Mouse (Mus musculus) CH12.LX (cell line): ENCODE results near the gene Arhgap31. TPM values are rescaled to one million over a fixed set of nuclear protein-coding genes. Genes with fewer than 3 reads are reported as not detected.

Experiments used
- DNase-seq: peaks from one replicate; pipeline ENCODE4 v3.0.0-alpha.2; 2013; ENCODE audit errors: extremely low read depth
- H3K27ac ChIP-seq: 2 replicates; pipeline ENCODE4 v1.5.1; 2012; ENCODE audit warnings: low read depth, mild to moderate bottlenecking, control low read depth, moderate library complexity; ENCODE audit not compliant: insufficient read depth
- H3K27me3 ChIP-seq: replicated peaks from 2 replicates; pipeline ENCODE3; 2012; ENCODE audit warnings: inconsistent platforms
- H3K36me3 ChIP-seq, 2 experiments: replicated peaks in 1 of 2; 2 replicates each; pipeline versions ENCODE3 to v1.6.1; 2012; ENCODE audit warnings: inconsistent platforms in 1 of 2, low read length in 1 of 2, mild to moderate bottlenecking in 1 of 2, mixed read lengths in 1 of 2, moderate library complexity in 1 of 2; ENCODE audit not compliant: control insufficient read depth in 1 of 2, insufficient read depth in 1 of 2
- H3K4me1 ChIP-seq, 2 experiments: 2 replicates each; pipeline ENCODE4 v1.6.1; 2012; ENCODE audit warnings: inconsistent platforms in 1 of 2, moderate library complexity in 1 of 2; ENCODE audit not compliant: insufficient read depth in 2 of 2, control insufficient read depth in 1 of 2
- H3K4me2 ChIP-seq: 2 replicates; pipeline ENCODE4 v1.6.1; 2012; ENCODE audit warnings: low read depth, mild to moderate bottlenecking, control low read depth; ENCODE audit not compliant: poor library complexity, insufficient read depth, severe bottlenecking
- H3K4me3 ChIP-seq, 3 experiments: fragments of 150-350 bp in 1 of 3; sonication (generic) in 1 of 3; replicated peaks in 1 of 3; 2 replicates each; pipeline versions ENCODE3 to v1.5.1; 2011 to 2012; ENCODE audit warnings: low read depth in 2 of 3, low read length in 2 of 3, mild to moderate bottlenecking in 2 of 3, moderate library complexity in 2 of 3, control low read depth in 1 of 3, improper control_type of control experiment in 1 of 3, inconsistent platforms in 1 of 3, mixed read lengths in 1 of 3; ENCODE audit not compliant: poor library complexity in 1 of 3
- H3K79me2 ChIP-seq: replicated peaks from 2 replicates; pipeline ENCODE4 v1.6.1; 2012; ENCODE audit warnings: mild to moderate bottlenecking, moderate library complexity; ENCODE audit not compliant: control insufficient read depth, poor library complexity, insufficient read depth, severe bottlenecking; ENCODE audit errors: extremely low read depth
- H3K9ac ChIP-seq: 2 replicates; pipeline ENCODE4 v1.6.1; 2012; ENCODE audit warnings: low read depth, mild to moderate bottlenecking, control low read depth, moderate library complexity; ENCODE audit not compliant: insufficient read depth
- H3K9me3 ChIP-seq: replicated peaks from 2 replicates; pipeline ENCODE3; 2012; ENCODE audit warnings: low read length, inconsistent platforms, mixed read lengths
- BHLHE40 ChIP-seq: IDR thresholded peaks from 2 replicates; pipeline ENCODE4 v1.6.1; 2011; ENCODE audit warnings: mild to moderate bottlenecking, low read depth, low read length, improper control_type of control experiment
- CTCF ChIP-seq, 2 experiments: IDR thresholded peaks in 1 of 2; conservative IDR thresholded peaks in 1 of 2; 2 replicates each; pipeline ENCODE4 v1.5.1; 2011 to 2012; ENCODE audit warnings: low read depth in 2 of 2, low read length in 2 of 2, improper control_type of control experiment in 1 of 2, inconsistent platforms in 1 of 2, mild to moderate bottlenecking in 1 of 2, moderate library complexity in 1 of 2
- ELF1 ChIP-seq: IDR thresholded peaks from 2 replicates; pipeline ENCODE4 v1.6.1; 2014; ENCODE audit warnings: low read depth, mild to moderate bottlenecking, inconsistent platforms, low read length, improper control_type of control experiment
- EP300 ChIP-seq: IDR thresholded peaks from 2 replicates; pipeline ENCODE4 v1.6.1; 2011; ENCODE audit warnings: low read length, improper control_type of control experiment
- GABPA ChIP-seq: IDR thresholded peaks from 2 replicates; pipeline ENCODE4 v1.6.1; 2012; ENCODE audit warnings: low read depth, low read length, improper control_type of control experiment, inconsistent platforms; ENCODE audit not compliant: insufficient replicate concordance
- HCFC1 ChIP-seq: IDR thresholded peaks from 2 replicates; pipeline ENCODE4 v1.6.1; 2012; ENCODE audit warnings: low read depth, mild to moderate bottlenecking, inconsistent platforms, low read length, improper control_type of control experiment
- JUN ChIP-seq: IDR thresholded peaks from 2 replicates; pipeline ENCODE4 v1.6.1; 2011; ENCODE audit warnings: low read depth, mild to moderate bottlenecking, low read length, improper control_type of control experiment, moderate library complexity; ENCODE audit not compliant: insufficient read depth
- JUND ChIP-seq: conservative IDR thresholded peaks from 2 replicates; pipeline ENCODE4 v1.6.1; 2011; ENCODE audit warnings: low read depth, low read length, improper control_type of control experiment
- MAX ChIP-seq: IDR thresholded peaks from 2 replicates; pipeline ENCODE4 v1.6.1; 2011; ENCODE audit warnings: low read length, improper control_type of control experiment
- MEF2A ChIP-seq: IDR thresholded peaks from 2 replicates; pipeline ENCODE4 v1.6.1; 2014; ENCODE audit warnings: low read depth, mild to moderate bottlenecking, inconsistent platforms, low read length, improper control_type of control experiment, borderline replicate concordance
- MYC ChIP-seq: IDR thresholded peaks from 2 replicates; pipeline ENCODE4 v1.6.1; 2011; ENCODE audit warnings: low read depth, mild to moderate bottlenecking, improper control_type of control experiment, low read length
- NELFE ChIP-seq: IDR thresholded peaks from 2 replicates; pipeline ENCODE4 v1.6.1; 2011; ENCODE audit warnings: low read depth, low read length, improper control_type of control experiment
- NRF1 ChIP-seq: IDR thresholded peaks from 2 replicates; pipeline ENCODE4 v1.6.1; 2014; ENCODE audit warnings: low read depth, mild to moderate bottlenecking, inconsistent platforms, low read length, improper control_type of control experiment, moderate library complexity
- POLR2AphosphoS2 ChIP-seq: IDR thresholded peaks from 2 replicates; pipeline ENCODE4 v1.6.1; 2011; ENCODE audit warnings: low read depth, low read length, improper control_type of control experiment
- USF1 ChIP-seq: IDR thresholded peaks from 2 replicates; pipeline ENCODE4 v1.6.1; 2014; ENCODE audit warnings: low read depth, mild to moderate bottlenecking, inconsistent platforms, low read length, improper control_type of control experiment
- USF2 ChIP-seq: conservative IDR thresholded peaks from 2 replicates; pipeline ENCODE4 v1.6.1; 2011; ENCODE audit warnings: low read depth, low read length, improper control_type of control experiment
- dilution Hi-C: fragments of 300-500 bp; cut with MboI; formaldehyde crosslinking; loops from 2 replicates; pipeline ENCODE4 v1.14.3; 2020; ENCODE audit warnings: low sequenced_read_pairs; ENCODE audit not compliant: extremely low pct_unique_long_range_greater_than_20kb, extremely low pct_ligation_motif_present
- in situ Hi-C: fragments of 300-500 bp; cut with MboI; formaldehyde crosslinking; loops from 3 replicates; pipeline ENCODE4 v1.14.3; 2019; ENCODE audit warnings: low sequenced_read_pairs, low pct_ligation_motif_present, low pct_unique_long_range_greater_than_20kb, mixed read lengths
- polyA plus RNA-seq: library from polyadenylated mRNA; unstranded; fragments of >175 nt; gene quantifications from 2 replicates; pipeline ENCODE4 v1.2.1, GENCODE M21; 2012; ENCODE audit warnings: low read depth; ENCODE audit not compliant: insufficient read length
- total RNA-seq, 2 experiments: library from RNA; depleted of rRNA; stranded (reverse); fragments of 300-350 nt in 1 of 2; fragments of >200 nt in 1 of 2; gene quantifications; 2 replicates each; pipeline ENCODE4 v1.2.3; 2012 to 2014

Arhgap31 gene
- total and polyA plus RNA-seq, 3 experiments: 0.15 to 2.0 (median 0.76) TPM

DNA sequence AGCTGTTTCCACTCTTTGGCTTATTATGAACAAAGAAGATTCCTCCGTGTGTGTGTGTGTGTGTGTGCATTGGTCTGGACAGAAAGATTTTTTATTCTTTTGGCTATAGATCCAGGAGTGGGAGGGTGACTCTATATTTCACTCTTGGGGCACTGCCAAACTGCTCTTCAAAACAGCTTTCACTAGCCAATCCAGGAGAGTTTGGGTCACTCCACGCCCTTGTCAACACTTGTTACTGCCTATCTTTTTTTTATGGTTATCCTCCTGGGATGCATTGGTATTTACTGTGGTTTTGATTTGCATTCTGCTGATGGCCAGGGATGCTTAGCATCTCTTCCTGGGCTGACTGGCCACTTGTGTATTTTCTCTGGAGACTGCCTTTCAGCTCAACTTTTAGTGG, 68.6 kb downstream of the Arhgap31 start:
- in situ Hi-C loops: no loop called here
- H3K27me3 ChIP-seq: peaks cover 10% of the 10 kb centered on the region
- H3K79me2 ChIP-seq: no peaks in the 10 kb centered on the region
- no peaks in the 10 kb centered on the region for H3K4me1 ChIP-seq
- DNase-seq: no peak
- no peak overlapping the region for H3K27ac ChIP-seq
- H3K4me3 ChIP-seq: no peak overlapping the region
- H3K36me3 ChIP-seq: no peaks in the 10 kb centered on the region
- H3K9me3 ChIP-seq: no peaks in the 10 kb centered on the region
- no peak overlapping the region for H3K9ac ChIP-seq
- dilution Hi-C loops: no loop called here
- H3K4me2 ChIP-seq: no peak overlapping the region
- TF ChIP-seq JUND (no peak), GABPA (no peak), ELF1 (no peak), EP300 (no peak), POLR2AphosphoS2 (no peak), NRF1 (no peak), MEF2A (no peak), NELFE (no peak), JUN (no peak), BHLHE40 (no peak), USF1 (no peak), USF2 (no peak)
- TF ChIP-seq, all 38 proteins: peak for 0

GRCm38 (mm10) chr16:38637085-38637484, 76.0 kb downstream of the Arhgap31 start:
- in situ Hi-C loops (loop anchor here (10.0 kb wide), 1 partner anchor 68 kb away; no protein-coding TSS in a partner anchor), dilution Hi-C loops (no loop called here)
- Histone ChIP-seq H3K4me1 (peaks cover 4 to 10% of the 10 kb centered on the region in 2 experiments; a peak in 2 of 4 replicates), H3K27ac (no peak overlapping the region), H3K79me2 (no peaks in the 10 kb centered on the region; the same call in 1 of the 2 replicates), H3K27me3 (peaks cover 2% of the 10 kb centered on the region), H3K4me2 (no peak overlapping the region), H3K9ac (no peak overlapping the region), H3K36me3 (no peaks in the 10 kb centered on the region), H3K9me3 (no peaks in the 10 kb centered on the region), H3K4me3 (no peak overlapping the region)
- no peak for DNase-seq
- TF ChIP-seq MAX (no peak), HCFC1 (no peak), CTCF (conservative IDR thresholded peaks at IDR 0.05 in 1 of 2, IDR thresholded peaks at IDR 0.05 in 1 of 2; ENCODE audit: low read depth in 2 of 2, low read length in 2 of 2) (no peak), MYC (no peak)
